Mouse (Mus musculus): ENCODE data around the gene Slc9c1.

GRCm38 (mm10) chr16:45630347-45630960, 95.3 kb downstream of the Slc9c1 start:
- TF ChIP-seq CTCF (IDR thresholded peaks at IDR 0.05; ENCODE audit: borderline replicate concordance, extremely low read depth, insufficient read depth, insufficient read length), result peak; percentile 80; the same call in 1 of the 2 replicates
- no peak for TF ChIP-seq POLR2A (IDR thresholded peaks at IDR 0.05; ENCODE audit: borderline replicate concordance, extremely low read depth, insufficient read depth, insufficient read length, poor library complexity, severe bottlenecking)

All from brain, embryonic 14.5 days (tissue).